9 mouse cellular contexts compared by ENCODE assay signal in genomic region chr13:43131741-43132191, GRCm38 (mm10). TPM values are rescaled to one million over a fixed set of nuclear protein-coding genes. Genes with fewer than 3 reads are reported as not detected.
DNase-seq lines count a peak whose midpoint lies in the region; ATAC-seq and TF ChIP-seq lines count a peak whose summit lies in the region.
"Had no signal": no experiment of that assay in that cellular context is flagged by ENCODE, and none has a peak within 500 bp of the region (broad histone marks: within the 10 kb centered on the region; RNA-seq: fewer than 3 reads in every experiment).

No protein-coding gene starts in this region.

- 0 out of 2 replicates have a peak, but pooled peaks cover 6% of the 10 kb centered on the region for H3K4me1 ChIP-seq in intestine, embryonic 15.5 days (replicated peaks)
- H3K4me1 ChIP-seq in intestine, postnatal 0 days (replicated peaks; ENCODE audit: control insufficient read depth, insufficient read depth, low read length): no peaks in the 10 kb centered on the region
- peaks cover 11% of the 10 kb centered on the region for H3K4me1 ChIP-seq in heart, adult 2 months (ENCODE audit: control insufficient read depth, insufficient read depth, low read length)

- no peak for TF ChIP-seq CTCF in intestine, postnatal 0 days (IDR thresholded peaks at IDR 0.05; ENCODE audit: low read depth)
- TF ChIP-seq CTCF in heart, adult 2 months (IDR thresholded peaks at IDR 0.05): no peak

- no peak for ATAC-seq in intestine, embryonic 15.5 days
- ATAC-seq in intestine, postnatal 0 days: no peak

- peak; percentile 62 to 69 for DNase-seq in heart, adult 2 months
- DNase-seq in heart, postnatal 4 days: peak; percentile 72
- DNase-seq in lung, postnatal 4 days: peak; percentile 39 to 77
- no peak for DNase-seq in left cerebral cortex, postnatal 14 days (ENCODE audit: low spot score in 2 of 2)
- no peak for DNase-seq in left cerebral cortex, adult 9 months (ENCODE audit: low spot score in 2 of 2)
- DNase-seq in spleen, postnatal 10 days (ENCODE audit: low spot score in 2 of 2): no peak

- H3K4me3 ChIP-seq in intestine, embryonic 15.5 days (replicated peaks): no peak overlapping the region
- no peak overlapping the region for H3K4me3 ChIP-seq in intestine, postnatal 0 days (ENCODE audit: low read depth, low read length)
- H3K4me3 ChIP-seq in heart, adult 2 months: no peak overlapping the region
- H3K4me3 ChIP-seq: erythroblast, embryonic 14.5 days had no signal

- no peak for TF ChIP-seq POLR2A in heart, adult 2 months (IDR thresholded peaks at IDR 0.05; ENCODE audit: insufficient read depth, low read depth, low read length)

- 0 out of 2 replicates have a peak, but pooled peaks have one; percentile 42 for TF ChIP-seq EP300 in heart, adult 2 months (IDR thresholded peaks at IDR 0.05; ENCODE audit: insufficient read depth, low read depth, low read length)

- intact Hi-C loops in heart, adult 2 months (cut with DNase I): no loop called here
- intact Hi-C loops in left cerebral cortex, postnatal 14 days (cut with DNase I): no loop called here

- H3K79me2 ChIP-seq in heart, adult 2 months (replicated peaks; ENCODE audit: control insufficient read depth, insufficient read depth, low read length): no peaks in the 10 kb centered on the region

- H3K27ac ChIP-seq in intestine, embryonic 15.5 days: 0 out of 2 replicates have a peak overlapping the region, but pooled peaks have one; percentile 36
- H3K27ac ChIP-seq in intestine, postnatal 0 days (ENCODE audit: low read depth, low read length): no peak overlapping the region
- peak overlapping the region; percentile 93 for H3K27ac ChIP-seq in heart, adult 2 months

- no peaks in the 10 kb centered on the region for H3K9me3 ChIP-seq in intestine, embryonic 15.5 days
- no peaks in the 10 kb centered on the region for H3K9me3 ChIP-seq in intestine, postnatal 0 days (ENCODE audit: control insufficient read depth)

- no peak overlapping the region for H3K9ac ChIP-seq in intestine, embryonic 15.5 days
- no peak overlapping the region for H3K9ac ChIP-seq in intestine, postnatal 0 days (ENCODE audit: low read depth, low read length)
- peak overlapping the region; percentile 63 for H3K9ac ChIP-seq in heart, adult 2 months (ENCODE audit: low read depth, low read length)

- H3K36me3 ChIP-seq in intestine, embryonic 15.5 days: no peaks in the 10 kb centered on the region
- no peaks in the 10 kb centered on the region for H3K36me3 ChIP-seq in intestine, postnatal 0 days (ENCODE audit: control insufficient read depth, insufficient read depth)
- H3K36me3 ChIP-seq in heart, adult 2 months (ENCODE audit: control insufficient read depth, insufficient read depth, low read length): peaks cover 14% of the 10 kb centered on the region

- WGBS in intestine, embryonic 15.5 days: 47% methylated on average over 10 of the region's 10 CpGs
- 51% methylated on average over 10 of the region's 10 CpGs for WGBS in intestine, postnatal 0 days
- WGBS in heart, adult 2 months: 32% methylated on average over 10 of the region's 10 CpGs

- H3K27me3 ChIP-seq in intestine, embryonic 15.5 days (replicated peaks): no peaks in the 10 kb centered on the region
- no peaks in the 10 kb centered on the region for H3K27me3 ChIP-seq in intestine, postnatal 0 days (replicated peaks; ENCODE audit: control insufficient read depth, insufficient read depth, low read length)
- no peaks in the 10 kb centered on the region for H3K27me3 ChIP-seq in heart, adult 2 months (ENCODE audit: control insufficient read depth, insufficient read depth, low read length)

- H3K4me2 ChIP-seq in intestine, embryonic 15.5 days (replicated peaks): no peak overlapping the region
- H3K4me2 ChIP-seq in intestine, postnatal 0 days (replicated peaks; ENCODE audit: low read depth): no peak overlapping the region

RNA-seq across cellular contexts. Expression of gene Tbc1d7, which starts 39.5 kb away (rescaled TPM):
- polyA plus RNA-seq in intestine, embryonic 15.5 days (2015; fragmentation: Nextera tagmentation; extraction: Ambion mirVana): 33.4 and 34.2 TPM in 2 replicates
- polyA plus RNA-seq in intestine, postnatal 0 days (2015; fragmentation: Nextera tagmentation; extraction: Ambion mirVana): 22.0 and 24.1 TPM in 2 replicates
- 10 to 100 TPM; 28.5 to 28.8 TPM for total RNA-seq in heart, adult 2 months (2021)
- polyA plus RNA-seq in heart, adult 2 months (2012; rRNA removed): 33.4 and 34.1 TPM in 2 replicates
- total RNA-seq in heart, postnatal 4 days (2021): 10 to 100 TPM; 40.3 to 45.0 TPM
- total RNA-seq in left cerebral cortex, postnatal 14 days (2021): 10 to 100 TPM; 35.0 to 39.7 TPM

Comparison
In these comparisons a context has a peak if more than half of its experiments do, and no peak if none do; other contexts are left out.
1. DNase-seq: peak in heart, adult 2 months (2 of 2), heart, postnatal 4 days (single experiment) and lung, postnatal 4 days (2 of 2); none in left cerebral cortex, postnatal 14 days (0 of 2), left cerebral cortex, adult 9 months (0 of 2) and spleen, postnatal 10 days (0 of 2).